ENCODE assay signal across 9 mouse cellular contexts in genomic region chrX:60609202-60609601, GRCm38 (mm10). TPM values are rescaled to one million over a fixed set of nuclear protein-coding genes. Genes with fewer than 3 reads are reported as not detected.
DNase-seq lines count a peak whose midpoint lies in the region; ATAC-seq and TF ChIP-seq lines count a peak whose summit lies in the region.
"Had no signal": no experiment of that assay in that cellular context is flagged by ENCODE, and none has a peak within 500 bp of the region (broad histone marks: within the 10 kb centered on the region; RNA-seq: fewer than 3 reads in every experiment).

No protein-coding gene starts in this region.

- no peak overlapping the region for H3K4me3 ChIP-seq in gastrocnemius, adult 2 months
- H3K4me3 ChIP-seq in liver, postnatal 0 days (ENCODE audit: low read depth, low read length) = no peak overlapping the region
- H3K4me3 ChIP-seq in liver, embryonic 11.5 days (ENCODE audit: low read depth, low read length) = no peak overlapping the region
- H3K4me3 ChIP-seq in hindbrain, postnatal 0 days (ENCODE audit: low read length) = no peak overlapping the region
- H3K4me3 ChIP-seq: midbrain, embryonic 15.5 days had no signal

- no peaks in the 10 kb centered on the region for H3K27me3 ChIP-seq in liver, postnatal 0 days (ENCODE audit: insufficient read depth, low read length)
- H3K27me3 ChIP-seq in liver, embryonic 11.5 days (replicated peaks; ENCODE audit: control insufficient read depth, insufficient read depth, low read length) = no peaks in the 10 kb centered on the region
- no peaks in the 10 kb centered on the region for H3K27me3 ChIP-seq in hindbrain, postnatal 0 days (ENCODE audit: insufficient read depth, low read length)
- H3K27me3 ChIP-seq: midbrain, embryonic 15.5 days had no signal

- no peak for TF ChIP-seq EP300 in liver, postnatal 0 days (IDR thresholded peaks at IDR 0.05; ENCODE audit: low read depth)

- no peak overlapping the region for H3K4me2 ChIP-seq in liver, postnatal 0 days (ENCODE audit: low read depth, low read length)
- no peak overlapping the region for H3K4me2 ChIP-seq in liver, embryonic 11.5 days
- no peak overlapping the region for H3K4me2 ChIP-seq in hindbrain, postnatal 0 days (ENCODE audit: low read depth, low read length)
- H3K4me2 ChIP-seq: midbrain, embryonic 15.5 days had no signal

- 38% methylated on average over 3 of the region's 3 CpGs for WGBS in liver, postnatal 0 days (ENCODE audit: insufficient replicate concordance)
- WGBS in liver, embryonic 11.5 days = 34% methylated on average over 3 of the region's 3 CpGs
- 46% methylated on average over 3 of the region's 3 CpGs for WGBS in hindbrain, postnatal 0 days

- no peak overlapping the region for H3K9ac ChIP-seq in liver, postnatal 0 days (replicated peaks)
- H3K9ac ChIP-seq in liver, embryonic 11.5 days (ENCODE audit: low read depth, low read length) = no peak overlapping the region
- no peak overlapping the region for H3K9ac ChIP-seq in hindbrain, postnatal 0 days (replicated peaks; ENCODE audit: low read length)
- H3K9ac ChIP-seq: midbrain, embryonic 15.5 days had no signal

- DNase-seq in gastrocnemius, adult 2 months = no peak
- no peak for DNase-seq in gastrocnemius, adult 8-10 months (ENCODE audit: low spot score in 2 of 2)
- DNase-seq in liver, postnatal 0 days = no peak
- no peak for DNase-seq in liver, embryonic 11.5 days (ENCODE audit: low spot score)
- peak; percentile 6 for DNase-seq in Muller cell, postnatal 12 days (ENCODE audit: inconsistent ontology term)
- DNase-seq in hindbrain, postnatal 0 days (ENCODE audit: low spot score) = peak; percentile 51
- no peak for DNase-seq in thymus, postnatal 14 days
- DNase-seq in adrenal gland, postnatal 25 days = no peak

- ATAC-seq in liver, postnatal 0 days = no peak
- ATAC-seq in liver, embryonic 11.5 days (replicated peaks; ENCODE audit: low FRiP score) = no peak
- no peak for ATAC-seq in hindbrain, postnatal 0 days
- ATAC-seq: midbrain, embryonic 15.5 days had no signal

- peak; percentile 64 for TF ChIP-seq CTCF in gastrocnemius, adult 2 months (IDR thresholded peaks at IDR 0.05)
- TF ChIP-seq CTCF in liver, postnatal 0 days (IDR thresholded peaks at IDR 0.05; ENCODE audit: low read depth) = peak; percentile 51; the same call in 1 of the 2 replicates
- TF ChIP-seq CTCF in hindbrain, postnatal 0 days (IDR thresholded peaks at IDR 0.05; ENCODE audit: low read depth) = peak; percentile 65

- H3K36me3 ChIP-seq in liver, postnatal 0 days (replicated peaks; ENCODE audit: insufficient read depth, low read length) = no peaks in the 10 kb centered on the region
- H3K36me3 ChIP-seq in liver, embryonic 11.5 days (ENCODE audit: control insufficient read depth, insufficient read depth, low read length) = no peaks in the 10 kb centered on the region
- H3K36me3 ChIP-seq in hindbrain, postnatal 0 days (ENCODE audit: insufficient read depth, low read length) = no peaks in the 10 kb centered on the region
- H3K36me3 ChIP-seq: midbrain, embryonic 15.5 days had no signal

- no peaks in the 10 kb centered on the region for H3K9me3 ChIP-seq in liver, postnatal 0 days (ENCODE audit: low read length)
- H3K9me3 ChIP-seq in liver, embryonic 11.5 days (ENCODE audit: control insufficient read depth, low read length) = no peaks in the 10 kb centered on the region
- H3K9me3 ChIP-seq in hindbrain, postnatal 0 days (ENCODE audit: low read length) = no peaks in the 10 kb centered on the region
- H3K9me3 ChIP-seq: midbrain, embryonic 15.5 days had no signal

- intact Hi-C loops in gastrocnemius, adult 2 months (cut with DNase I) = no loop called here

- H3K27ac ChIP-seq in gastrocnemius, adult 2 months = no peak overlapping the region
- no peak overlapping the region for H3K27ac ChIP-seq in liver, postnatal 0 days (ENCODE audit: low read depth)
- H3K27ac ChIP-seq in liver, embryonic 11.5 days (ENCODE audit: low read depth, low read length) = no peak overlapping the region
- no peak overlapping the region for H3K27ac ChIP-seq in hindbrain, postnatal 0 days
- H3K27ac ChIP-seq: midbrain, embryonic 15.5 days had no signal

- no peaks in the 10 kb centered on the region for H3K4me1 ChIP-seq in liver, postnatal 0 days (ENCODE audit: insufficient read depth)
- H3K4me1 ChIP-seq in liver, embryonic 11.5 days (replicated peaks; ENCODE audit: control insufficient read depth, insufficient read depth, low read length) = no peaks in the 10 kb centered on the region
- no peaks in the 10 kb centered on the region for H3K4me1 ChIP-seq in hindbrain, postnatal 0 days (ENCODE audit: insufficient read depth, low read length)
- H3K4me1 ChIP-seq: midbrain, embryonic 15.5 days had no signal

RNA-seq across cellular contexts. Expression of gene Atp11c, which starts 16.7 kb away (rescaled TPM):
- 1 to 10 TPM; 3.5 to 3.6 TPM for total RNA-seq in gastrocnemius, adult 2 months (2021)
- 1 to 10 TPM; 2.3 to 3.1 (median 2.8) TPM for total RNA-seq in gastrocnemius, adult 8-10 months (2022)
- 3.4 and 4.6 TPM in 2 replicates for polyA plus RNA-seq in liver, postnatal 0 days (2015; fragmentation: Nextera tagmentation; extraction: Ambion mirVana)
- polyA plus RNA-seq in liver, embryonic 11.5 days (2014; fragmentation: Nextera tagmentation; extraction: Ambion mirVana) = 8.3 and 10.4 TPM in 2 replicates
- total RNA-seq in hindbrain, postnatal 0 days (2014; rRNA removed) = 16.4 and 17.3 TPM in 2 replicates
- polyA plus RNA-seq in hindbrain, postnatal 0 days (2015; fragmentation: Nextera tagmentation; extraction: Ambion mirVana) = 7.9 and 8.6 TPM in 2 replicates
- total RNA-seq in adrenal gland, postnatal 25 days (2021) = 16.2 and 16.6 TPM in 2 replicates

Comparison
In these comparisons a context has a peak if more than half of its experiments do, and no peak if none do; other contexts are left out.
1. DNase-seq: peak in Muller cell, postnatal 12 days (single experiment) and hindbrain, postnatal 0 days (single experiment); none in gastrocnemius, adult 2 months (single experiment), gastrocnemius, adult 8-10 months (0 of 2), liver, postnatal 0 days (single experiment), liver, embryonic 11.5 days (single experiment), thymus, postnatal 14 days (single experiment) and adrenal gland, postnatal 25 days (single experiment).
2. Peak in every context shown above with its lines, with median percentiles within 50 percentile points of each other: CTCF ChIP-seq.